Mouse (Mus musculus) cerebral cortex, adult 2 months (tissue): ENCODE results near the gene Anapc13.

Experiments
- WGBS: fragments of 180-500 bp; shearing (Covaris S2); methylation state at CpG from one replicate; pipeline ENCODE4 v1.1.7; 2018; 5-methylcytosine and 5-hydroxymethylcytosine counted together

The Anapc13 gene

DNA sequence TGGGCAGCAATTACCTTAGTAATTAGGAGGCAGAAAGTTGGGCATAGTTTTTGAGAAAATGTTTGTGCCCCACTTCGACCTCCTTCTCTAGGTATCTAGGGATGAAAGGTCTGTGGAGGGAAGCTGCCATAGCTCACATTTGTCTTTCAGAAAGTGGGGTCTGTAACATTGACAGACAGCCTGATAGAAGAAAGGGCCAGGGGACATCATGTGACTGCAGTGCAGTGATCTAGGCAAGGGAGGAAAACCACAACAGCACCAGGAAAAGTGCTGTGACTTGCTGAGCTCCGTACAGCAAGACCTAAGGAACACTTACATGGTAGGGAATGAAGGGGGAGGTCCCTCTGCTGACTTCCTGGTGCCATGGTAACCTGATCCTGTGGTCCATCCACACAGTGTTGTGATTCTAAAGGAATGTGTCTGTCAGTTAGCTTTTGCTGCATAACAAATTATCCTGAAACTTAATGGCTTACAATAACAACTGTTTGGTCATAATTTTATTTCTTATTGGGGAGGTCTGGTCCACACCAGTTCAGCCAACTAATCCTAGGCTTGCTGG, 5.6 kb downstream of the Anapc13 start:
- WGBS, result 79% methylated on average over 2 of the region's 2 CpGs

DNA sequence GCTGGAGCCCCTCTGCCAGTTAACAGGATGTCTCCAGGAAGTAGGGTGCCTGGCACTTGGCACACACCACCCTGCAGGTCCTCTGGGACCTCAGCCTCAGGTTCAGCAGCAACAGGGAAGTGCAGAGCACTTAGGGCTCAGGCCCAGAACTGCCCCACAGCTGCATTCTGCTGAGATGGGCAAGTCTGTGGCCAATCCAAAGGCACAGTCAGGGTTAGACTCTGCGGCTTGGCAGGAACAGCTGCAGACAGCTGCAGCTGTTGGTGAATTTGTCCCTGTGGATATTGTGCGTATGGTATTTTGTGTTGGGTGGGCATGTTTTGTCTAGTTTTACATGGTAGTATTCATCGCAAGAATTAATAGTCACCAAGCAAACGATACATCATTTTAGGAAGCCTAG, 6.1 kb downstream of the Anapc13 start:
- WGBS, result 79% methylated on average over 4 of the region's 4 CpGs

DNA sequence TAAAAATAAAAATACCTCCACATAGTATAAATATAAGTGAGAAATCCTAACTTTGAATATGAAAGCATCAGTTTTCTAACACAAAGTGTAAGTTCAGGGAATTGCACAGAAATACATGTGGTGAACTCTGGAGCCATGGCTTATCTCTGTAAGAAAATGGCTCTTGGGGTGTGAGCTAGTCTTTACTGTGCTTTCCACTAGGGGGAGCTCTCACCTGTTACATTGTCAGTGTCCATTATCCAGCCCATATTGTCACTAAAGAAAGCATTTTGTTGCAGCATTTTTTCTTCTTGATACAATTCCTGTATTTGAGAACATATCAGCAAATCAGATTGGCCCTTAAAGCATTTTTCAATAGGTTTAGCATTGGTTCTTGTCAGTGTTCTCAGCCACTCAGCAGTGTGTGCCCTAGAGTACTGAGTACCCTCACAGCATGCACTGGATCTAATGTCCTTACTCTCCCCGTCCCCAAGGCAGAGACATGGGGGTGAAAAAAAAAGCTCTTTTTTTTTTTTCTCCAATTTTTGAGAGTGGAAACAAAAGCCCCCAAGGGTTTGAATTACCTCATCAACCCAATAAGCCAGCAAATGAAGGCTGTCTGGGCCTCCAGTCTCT, 6.9 kb downstream of the Anapc13 start:
- 54% methylated on average over 1 of the region's 1 CpGs for WGBS

DNA sequence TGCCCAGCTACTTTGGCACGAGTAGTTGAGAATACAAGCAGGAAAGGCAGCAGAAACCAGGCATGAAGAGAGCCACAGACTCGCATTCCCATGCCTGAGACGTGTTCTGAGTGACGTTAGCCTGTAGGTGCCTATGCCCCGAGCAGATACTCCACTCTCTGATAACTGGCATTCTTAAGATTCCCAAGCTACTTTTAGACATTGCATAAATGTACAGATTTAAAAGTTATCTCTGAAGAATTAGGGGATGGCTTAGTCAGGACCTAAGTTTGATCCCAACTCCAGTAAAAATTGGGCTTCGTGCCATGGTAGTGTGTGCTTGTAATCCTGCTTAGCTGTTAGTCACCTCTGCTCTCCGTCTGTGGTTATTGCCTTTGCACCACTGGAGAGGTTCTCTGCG, 8.4 kb downstream of the Anapc13 start:
- WGBS, result 92% methylated on average over 8 of the region's 8 CpGs

DNA sequence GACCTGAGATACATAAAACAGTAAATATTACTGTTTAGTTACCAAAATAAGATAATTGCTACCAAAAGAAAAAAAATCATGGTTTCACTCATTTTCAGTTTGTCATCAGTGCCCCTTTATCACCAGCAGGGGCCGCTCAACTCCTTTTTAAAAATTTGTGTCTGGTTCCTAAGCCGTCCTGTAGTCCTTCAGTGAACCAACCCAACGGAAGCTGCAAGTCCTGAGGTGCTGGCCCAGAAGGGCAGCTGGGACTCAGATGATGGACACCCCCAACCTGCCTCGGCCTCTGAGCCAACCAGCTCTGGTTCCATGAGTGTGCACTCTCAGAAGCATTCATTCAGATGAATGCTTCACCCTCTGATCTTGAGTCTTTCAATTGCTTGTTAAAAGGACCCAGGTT, 10.5 kb downstream of the Anapc13 start:
- WGBS, result 3% methylated on average over 4 of the region's 4 CpGs

DNA sequence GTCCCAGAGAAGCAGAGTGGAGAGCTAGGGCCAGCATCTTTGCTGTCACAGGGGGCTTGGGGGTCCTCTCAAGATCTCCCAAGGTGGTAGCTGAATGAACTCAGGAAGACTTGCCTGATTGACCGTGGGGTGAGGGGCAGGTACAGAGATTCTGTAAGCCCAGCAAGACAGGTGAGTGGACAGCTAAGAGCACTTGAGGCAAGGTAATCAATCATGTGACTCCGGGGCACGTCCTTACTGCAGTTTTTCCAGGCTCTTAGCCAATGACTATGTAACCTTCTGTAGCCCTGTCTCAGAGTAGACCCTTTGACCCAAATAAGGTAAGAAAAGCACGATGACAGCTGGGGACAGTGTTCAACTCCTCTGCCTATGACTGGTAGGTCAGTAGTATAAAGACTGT, 11.0 kb downstream of the Anapc13 start:
- 73% methylated on average over 4 of the region's 4 CpGs for WGBS

DNA sequence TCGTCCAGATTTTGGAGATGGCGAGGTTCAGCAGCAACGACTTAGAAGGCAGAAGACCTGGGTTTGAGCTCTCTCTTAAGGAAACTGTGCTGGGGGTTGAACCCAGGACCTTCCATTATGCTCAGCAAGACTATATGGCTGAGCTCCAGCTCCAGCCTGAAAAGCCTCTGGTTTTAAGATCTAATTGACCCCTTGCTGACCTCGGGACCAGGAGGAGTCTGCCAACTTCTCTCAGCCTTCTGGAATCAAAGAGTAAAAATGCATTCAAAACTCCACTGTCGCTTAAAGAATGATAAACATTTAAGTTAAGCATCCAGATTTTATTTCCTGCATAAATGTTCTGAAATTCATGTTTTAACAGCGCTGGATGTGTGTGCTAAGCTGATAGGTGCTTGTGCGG, 12.9 kb downstream of the Anapc13 start:
- 66% methylated on average over 7 of the region's 7 CpGs for WGBS

DNA sequence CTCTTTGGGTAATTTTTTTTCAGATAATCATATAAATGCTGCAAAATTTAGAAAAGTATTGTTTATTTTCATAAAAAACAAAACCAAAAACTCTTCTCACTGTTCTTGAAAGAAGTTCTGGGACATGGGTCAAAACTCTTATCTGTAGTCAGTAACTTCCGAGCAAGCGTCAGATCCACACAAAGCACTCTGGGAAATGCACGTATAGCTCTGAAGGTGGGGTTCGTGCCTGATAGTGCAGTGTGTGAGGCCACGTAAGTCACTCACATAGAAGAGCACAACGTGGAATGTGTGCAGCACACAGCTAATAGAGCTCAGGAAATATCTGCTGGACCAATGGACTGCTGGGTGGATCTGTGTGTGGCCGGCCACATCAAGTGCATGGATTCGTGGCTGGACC, 13.4 kb downstream of the Anapc13 start:
- WGBS, result 85% methylated on average over 8 of the region's 8 CpGs

DNA sequence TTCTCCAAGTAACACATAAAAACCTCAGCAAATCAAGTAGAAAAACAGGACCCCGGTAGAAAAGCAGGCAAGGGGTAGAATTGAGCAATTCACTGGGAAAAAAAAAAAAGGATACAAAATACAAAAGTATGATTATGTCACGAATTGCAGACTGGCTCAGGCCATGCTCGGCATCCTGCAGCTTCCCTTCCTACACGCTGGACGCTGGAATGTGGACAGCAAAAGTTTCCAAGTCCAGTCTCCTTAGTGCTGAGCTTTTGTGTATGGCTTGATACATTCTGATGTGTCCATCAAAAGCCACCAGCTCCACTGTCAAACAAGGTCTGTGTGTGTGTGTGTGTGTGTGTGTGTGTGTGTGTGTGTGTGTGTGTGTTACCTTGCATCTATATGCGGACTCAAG, 15.4 kb downstream of the Anapc13 start:
- 60% methylated on average over 6 of the region's 6 CpGs for WGBS

DNA sequence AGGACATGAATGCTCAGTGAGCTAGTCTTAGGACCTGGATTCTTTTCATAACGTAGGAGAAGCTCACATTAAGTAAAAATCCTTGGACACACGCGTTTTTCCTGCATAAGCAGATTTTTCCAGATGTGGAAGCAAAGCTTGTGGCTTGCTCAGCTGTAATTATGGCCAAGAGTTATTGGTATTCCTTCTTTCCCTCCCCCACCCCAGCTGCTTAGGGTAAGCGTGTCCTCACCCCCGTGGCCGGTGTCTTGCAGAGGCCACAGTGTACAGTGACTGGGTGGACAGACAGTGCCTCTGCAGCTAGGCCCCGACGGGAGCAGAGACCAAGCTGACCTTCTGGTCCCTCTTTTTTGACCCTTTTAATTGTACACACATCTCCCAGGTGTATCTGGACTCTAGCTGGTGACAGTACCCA, 17.0 kb downstream of the Anapc13 start:
- WGBS, result 58% methylated on average over 8 of the region's 8 CpGs

DNA sequence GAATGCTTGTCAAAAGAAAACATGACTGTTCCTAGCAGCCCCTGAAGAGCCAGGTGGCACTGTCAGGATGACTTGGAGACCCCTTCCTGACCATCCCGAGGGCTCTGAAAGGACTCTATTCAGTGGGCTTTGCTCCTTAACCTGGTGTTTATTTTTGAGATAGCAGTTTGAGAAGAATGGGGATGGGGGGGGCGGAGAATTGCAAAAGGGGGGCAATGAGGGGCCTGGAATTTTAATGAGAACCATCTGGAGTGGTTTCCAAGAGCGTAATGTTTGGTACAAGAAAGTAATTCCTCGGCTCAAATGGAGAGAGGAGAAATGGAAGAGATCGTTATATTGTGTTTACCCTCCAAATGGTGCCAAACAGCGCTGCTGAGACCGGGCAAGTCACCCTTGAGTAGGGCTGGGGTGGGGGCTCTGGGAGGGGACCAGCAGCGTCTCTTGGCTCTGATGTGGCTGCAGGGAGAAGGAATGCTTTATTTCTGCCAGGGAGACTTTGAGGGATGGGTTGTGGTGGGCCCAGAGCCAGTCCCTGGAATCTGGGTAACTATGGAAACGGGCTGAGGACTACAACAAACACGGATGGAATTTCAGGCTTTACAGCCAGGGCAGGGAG, 17.5 kb downstream of the Anapc13 start:
- WGBS, result 20% methylated on average over 10 of the region's 10 CpGs

DNA sequence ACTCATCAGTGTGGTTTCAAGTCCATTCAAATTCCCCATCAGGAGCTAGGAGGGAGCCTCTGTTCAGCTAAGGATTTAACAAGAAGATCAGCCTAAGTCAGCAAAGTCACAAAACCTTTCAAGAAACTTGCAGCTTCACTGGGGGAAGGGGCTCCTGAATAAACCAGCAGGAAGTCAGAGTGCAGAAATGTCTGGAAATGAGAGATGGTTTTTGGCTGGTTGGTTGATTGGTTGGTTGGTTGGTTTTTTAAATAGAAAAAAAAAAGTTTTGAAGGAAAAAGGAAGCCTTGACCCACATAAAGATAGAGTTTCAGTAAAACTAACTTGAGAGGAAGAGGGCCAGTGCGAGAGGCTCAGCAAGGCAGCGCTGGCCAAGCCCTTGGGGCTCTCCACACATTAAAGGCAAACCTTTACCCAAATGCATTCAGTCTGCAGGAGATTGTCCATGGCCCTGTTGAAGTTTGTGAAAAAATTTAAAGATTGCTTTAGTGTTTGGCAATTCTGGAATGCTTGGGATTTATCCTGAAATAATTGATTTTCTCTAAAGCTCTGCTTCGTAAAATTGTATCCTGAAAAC, 19.1 kb downstream of the Anapc13 start:
- WGBS, result 87% methylated on average over 3 of the region's 3 CpGs

DNA sequence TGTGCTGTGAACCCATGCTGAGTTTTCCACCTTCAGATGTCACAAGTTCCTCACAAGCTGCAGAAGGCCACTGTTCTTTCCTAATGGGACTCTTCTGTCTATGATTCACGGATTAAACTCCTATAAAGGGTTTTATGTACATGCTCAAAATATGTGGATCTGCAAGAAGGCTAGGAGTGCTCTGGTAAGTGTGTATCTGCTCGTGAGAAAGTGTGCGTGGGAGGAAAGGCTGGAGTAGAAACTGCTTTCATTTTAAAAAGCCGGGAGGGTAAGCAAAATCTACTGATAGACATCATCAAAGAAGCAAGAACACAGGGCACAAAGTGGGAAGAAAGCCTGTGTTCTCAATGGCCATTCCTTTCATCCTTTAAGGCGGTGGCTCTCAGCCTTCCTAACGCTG, 20.9 kb downstream of the Anapc13 start:
- WGBS, result 64% methylated on average over 6 of the region's 6 CpGs

DNA sequence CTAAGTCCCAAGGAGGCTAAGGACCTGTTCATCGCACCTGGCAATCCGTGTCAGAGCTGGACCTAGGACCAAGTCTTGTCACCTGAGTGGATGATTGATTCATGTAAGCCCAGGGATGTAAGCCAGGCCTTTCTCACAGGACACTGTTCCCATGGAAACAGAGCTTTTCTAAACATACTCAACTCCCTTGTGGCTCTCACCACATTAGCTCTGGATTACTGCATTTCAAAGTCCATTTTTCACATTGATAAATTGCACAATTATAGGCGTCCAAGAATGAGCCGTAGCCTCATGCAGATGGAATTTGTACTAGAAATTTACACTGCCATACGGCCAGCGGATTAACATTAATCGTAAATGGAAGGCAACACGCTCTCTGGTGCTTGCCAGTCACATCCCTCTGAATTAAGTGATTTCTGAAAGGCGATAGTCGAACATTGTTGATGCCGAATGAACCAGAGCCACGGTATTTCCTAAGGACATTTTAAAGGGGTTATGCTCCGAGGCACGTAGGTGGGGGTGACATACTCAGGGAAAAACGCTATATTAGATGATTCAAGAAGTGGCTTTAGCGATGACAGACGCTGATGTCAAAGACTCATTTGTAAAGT, 23.9 kb downstream of the Anapc13 start:
- 50% methylated on average over 17 of the region's 17 CpGs for WGBS

DNA sequence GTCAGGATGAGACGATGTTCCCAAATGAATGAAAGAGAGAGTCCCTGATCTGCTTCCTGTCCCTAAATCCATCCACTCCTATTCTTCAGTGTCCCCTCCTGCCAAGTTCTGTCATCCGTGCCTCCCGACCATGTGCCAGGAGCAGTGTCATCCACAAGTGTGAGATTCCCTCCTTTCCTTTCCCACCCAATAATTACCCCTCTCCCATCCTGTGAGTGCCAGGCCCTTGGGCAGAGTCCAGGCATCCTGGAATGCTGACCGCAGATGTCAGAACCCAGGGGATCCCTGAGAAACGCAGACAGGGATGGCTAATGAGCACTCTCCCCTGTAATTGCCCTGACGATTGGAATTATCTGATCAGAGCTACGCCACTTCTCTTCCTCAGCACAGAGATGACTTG, 24.5 kb downstream of the Anapc13 start:
- 46% methylated on average over 7 of the region's 7 CpGs for WGBS

DNA sequence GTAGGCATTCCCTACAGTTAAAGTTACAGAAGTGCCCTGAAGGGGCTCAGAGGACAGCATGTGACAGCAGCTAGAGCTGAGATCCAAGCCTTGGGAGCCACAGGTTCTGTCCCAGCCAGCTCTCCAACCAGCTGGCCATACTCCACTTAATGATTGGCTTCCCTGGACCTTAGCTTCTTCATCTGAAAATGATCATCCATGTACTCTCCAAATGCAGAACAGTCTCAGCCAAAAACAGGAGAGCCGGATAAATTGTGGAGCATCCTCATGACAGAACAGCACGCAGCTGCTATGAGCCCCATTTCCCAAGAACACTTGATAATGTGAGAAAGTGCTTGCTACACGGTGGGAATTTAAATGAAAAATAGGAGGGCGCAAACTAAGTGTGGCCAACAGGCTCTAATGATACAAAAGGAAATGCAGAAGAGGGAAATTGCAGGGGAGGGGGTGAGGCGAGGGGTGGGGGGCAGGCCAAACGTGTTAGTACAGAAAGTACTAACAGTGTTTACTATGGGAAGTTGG, 25.2 kb downstream of the Anapc13 start:
- WGBS, result 55% methylated on average over 6 of the region's 6 CpGs

DNA sequence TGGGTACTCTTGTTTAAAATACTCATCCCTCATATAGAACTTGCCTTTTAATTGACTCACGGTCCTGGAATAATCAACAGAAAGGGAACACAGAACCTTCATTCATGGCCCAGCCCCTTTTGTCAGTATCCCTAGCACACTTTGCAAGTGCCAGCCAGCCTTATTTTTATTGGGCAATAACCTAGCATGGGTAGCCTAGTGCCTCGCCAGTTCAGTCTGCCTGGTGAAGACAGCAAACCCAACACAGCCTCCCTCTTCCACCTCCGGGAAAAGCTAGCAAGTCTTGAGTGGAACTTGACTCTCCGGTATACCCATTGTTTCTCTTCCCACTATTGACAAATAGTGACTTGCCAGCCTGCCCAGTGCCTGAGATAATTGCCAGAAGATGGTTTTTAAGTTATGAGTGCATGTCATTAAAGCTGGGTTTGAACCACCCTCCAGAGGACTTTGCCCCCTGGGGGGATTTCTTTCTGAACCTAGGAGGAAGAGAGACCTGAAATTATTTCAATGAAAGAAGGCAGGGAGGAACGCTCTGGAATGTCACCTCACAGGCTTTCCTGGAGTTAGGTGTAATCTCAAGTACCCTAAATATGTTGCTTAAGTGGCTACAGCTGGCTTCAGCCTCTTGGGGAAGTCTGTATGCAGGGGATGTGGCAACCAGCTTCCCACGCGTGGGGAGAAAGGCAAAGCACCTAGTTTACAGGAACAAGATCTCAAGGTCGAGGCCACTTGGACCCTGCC, 30.4 kb downstream of the Anapc13 start:
- 73% methylated on average over 8 of the region's 8 CpGs for WGBS

DNA sequence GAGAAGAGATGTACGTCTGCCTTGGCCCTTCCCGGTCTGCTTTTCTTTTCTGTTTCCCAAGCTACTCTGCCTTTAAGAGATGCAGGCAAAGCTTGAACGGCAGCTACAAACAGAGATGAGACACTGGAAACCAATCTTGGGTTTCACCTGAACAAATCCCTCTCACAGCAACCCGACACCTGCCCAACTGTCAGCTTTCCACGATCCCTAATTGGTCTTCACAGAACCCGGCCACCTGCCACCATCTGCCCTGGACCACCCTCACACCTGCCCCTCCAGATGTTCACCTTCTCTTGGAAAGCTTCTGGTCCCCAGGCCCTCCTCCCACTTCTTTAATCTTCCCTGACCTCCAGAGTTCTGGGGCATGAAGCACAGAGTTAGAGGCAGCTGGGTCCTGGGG, 42.0 kb downstream of the Anapc13 start:
- 73% methylated on average over 6 of the region's 6 CpGs for WGBS

DNA sequence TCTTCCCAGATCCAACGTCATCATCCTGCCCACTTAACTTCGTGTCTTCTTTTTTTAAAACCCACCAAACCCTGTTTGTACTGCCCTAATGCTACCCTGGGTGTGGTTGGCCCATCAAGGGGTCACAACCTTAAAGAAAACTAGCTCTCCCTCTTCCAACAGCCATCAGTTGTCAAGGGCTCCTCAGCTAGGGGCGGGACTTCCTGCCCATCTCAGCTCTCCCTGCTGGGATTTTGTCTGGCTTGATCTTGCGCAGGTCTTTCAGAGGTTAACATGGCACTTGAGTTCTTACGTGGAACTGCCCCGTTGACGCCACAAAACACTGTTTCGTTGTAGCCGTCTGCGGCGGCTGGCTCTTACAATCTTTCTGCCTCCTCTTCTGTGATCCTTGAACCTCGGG, 42.8 kb downstream of the Anapc13 start:
- WGBS, result 91% methylated on average over 12 of the region's 12 CpGs

DNA sequence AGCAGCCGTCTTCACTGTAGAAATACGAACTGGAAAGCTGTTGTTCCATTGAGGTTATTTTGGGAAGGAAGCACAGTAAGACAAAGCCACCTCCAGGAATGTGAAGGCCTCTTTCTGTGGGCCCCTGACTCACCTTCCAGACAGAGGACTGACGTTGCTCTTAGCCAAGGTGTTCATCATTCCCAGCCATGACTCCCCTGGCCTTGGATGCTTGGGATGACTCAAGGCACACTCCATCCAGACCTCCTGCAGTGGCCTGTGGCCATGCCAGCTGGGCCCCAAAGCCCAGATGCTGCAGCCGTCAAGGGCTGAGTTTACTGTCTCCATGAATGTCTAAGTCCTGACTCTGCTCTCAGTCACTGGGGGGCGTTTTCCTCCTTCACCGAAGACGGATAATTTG, 47.3 kb downstream of the Anapc13 start:
- 67% methylated on average over 7 of the region's 7 CpGs for WGBS

DNA sequence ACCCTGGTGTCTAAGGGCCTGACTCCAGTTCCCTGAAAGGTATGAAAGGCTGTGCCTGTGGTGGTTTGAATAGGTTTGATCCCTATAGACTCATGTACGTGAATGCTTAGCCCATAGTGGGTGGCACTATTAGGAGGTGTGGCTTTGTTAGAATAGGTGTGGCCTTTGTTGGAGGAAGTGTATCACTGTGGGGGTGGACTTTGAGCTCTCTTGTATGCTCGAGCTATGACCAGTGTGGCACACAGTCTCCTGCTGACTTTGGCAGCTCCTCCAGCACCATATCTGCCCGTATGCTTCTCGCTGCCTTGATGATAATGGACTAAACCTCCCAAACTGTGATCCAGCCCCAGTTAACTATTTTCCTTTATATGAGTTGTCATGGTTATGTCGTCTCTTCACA, 49.8 kb downstream of the Anapc13 start:
- WGBS, result 86% methylated on average over 5 of the region's 5 CpGs

DNA sequence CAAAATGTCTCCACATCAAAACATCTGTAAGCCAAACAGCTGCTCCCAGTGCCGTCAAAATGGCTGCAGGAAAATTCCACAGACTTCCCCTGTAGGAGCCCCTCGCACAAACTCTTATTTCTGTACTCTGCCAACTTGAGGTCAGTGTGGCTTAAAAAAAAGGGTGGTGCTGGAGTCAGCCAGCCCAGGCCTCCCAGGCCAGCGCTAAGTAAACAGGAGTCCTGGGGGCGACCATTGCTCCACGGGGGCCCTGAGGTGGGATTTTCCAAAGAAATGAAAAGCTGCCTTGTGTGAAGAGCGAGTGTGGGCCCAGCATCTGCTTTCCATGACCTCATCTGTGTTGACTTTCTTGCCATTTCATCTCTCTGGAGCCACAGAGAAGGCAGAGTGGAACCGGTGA, 55.4 kb downstream of the Anapc13 start:
- 74% methylated on average over 7 of the region's 7 CpGs for WGBS
